Mouse (Mus musculus): ENCODE data around the gene Mbnl2.

GRCm38 (mm10) chr14:120253331-120253730 lies 22.1 kb upstream of the Mbnl2 start:
- TF ChIP-seq POLR2A (IDR thresholded peaks at IDR 0.05; ENCODE audit: borderline replicate concordance, control insufficient read depth, low read depth, low read length) (no peak), CTCF (IDR thresholded peaks at IDR 0.05; ENCODE audit: control insufficient read depth, insufficient read depth, low read length) (no peak)
